Mouse (Mus musculus) thymus, postnatal 14 days (tissue): Measurements from ENCODE around the gene Vmn1r18.
"Not testable (repeated sequence)": the region's sequence is repeated elsewhere in the genome, so short reads cannot be mapped to it uniquely, and the experiment has no call there.

Source experiments
- DNase-seq: peaks from one replicate; pipeline ENCODE4 v3.0.0; 2021

The Vmn1r18 gene

GRCm38 (mm10) chr6:57395683-57396082, at the start of gene Vmn1r18:
Gene Vmn1r18, minus strand, starts transcription at chr6:57395783.
- no peak for DNase-seq

GRCm38 (mm10) chr6:57431196-57431595, 35.6 kb upstream of the Vmn1r18 start:
- DNase-seq, result peak; percentile 17

- DNase-seq, result no peak
Measured at GRCm38 (mm10) chr6:57428630-57429029, 33.0 kb upstream of the Vmn1r18 start, which contains the start of gene Vmn1r20. Gene Vmn1r20, plus strand, starts transcription at chr6:57428930.

- not testable (repeated sequence) for DNase-seq
Measured at GRCm38 (mm10) chr6:57403480-57403879, 7.9 kb upstream of the Vmn1r18 start, which contains the start of gene Vmn1r19. Gene Vmn1r19, plus strand, starts transcription at chr6:57403780.

GRCm38 (mm10) chr6:57367496-57367895, 28.1 kb downstream of the Vmn1r18 start:
- DNase-seq, result no peak

- DNase-seq, result not testable (repeated sequence)
Measured at GRCm38 (mm10) chr6:57365866-57366265, 29.7 kb downstream of the Vmn1r18 start.

GRCm38 (mm10) chr6:57363627-57364026, 32.0 kb downstream of the Vmn1r18 start, which contains the start of gene Vmn1r17:
Gene Vmn1r17, minus strand, starts transcription at chr6:57363727.
- no peak for DNase-seq

- no peak for DNase-seq
Measured at GRCm38 (mm10) chr6:57356864-57357263, 38.7 kb downstream of the Vmn1r18 start.

- no peak for DNase-seq
Measured at GRCm38 (mm10) chr6:57329394-57329793, 66.2 kb downstream of the Vmn1r18 start, which contains the start of gene Vmn1r16. Gene Vmn1r16, minus strand, starts transcription at chr6:57329494.
